Mouse (Mus musculus) forebrain, embryonic 16.5 days (tissue): ENCODE measurements at regions not wholly inside any gene's neighbourhood (a gene's known extent, or its start where the extent isn't known, plus 50 kb on each side); places are given as distances from the start of the nearest gene placed in this dataset.

Experiments
- ATAC-seq: fragments of 200-750 bp; cut with Nextera tagmentation; 2 replicates; pipeline ENCODE4 v1.8.0; 2017; ENCODE audit warnings: mild to moderate bottlenecking, moderate library complexity
- H3K27ac ChIP-seq: fragments of 300-500 bp; sonication (generic); 2 replicates; pipeline ENCODE4 v1.5.1; 2014; ENCODE audit warnings: low read length, control low read depth
- H3K27me3 ChIP-seq: fragments of 300-500 bp; sonication (generic); replicated peaks from 2 replicates; pipeline ENCODE4 v1.6.1; 2014; ENCODE audit warnings: low read length; ENCODE audit not compliant: control insufficient read depth, insufficient read depth
- H3K36me3 ChIP-seq: fragments of 300-500 bp; sonication (generic); 2 replicates; pipeline ENCODE4 v1.6.1; 2014; ENCODE audit not compliant: control insufficient read depth, insufficient read depth
- H3K4me1 ChIP-seq: fragments of 300-500 bp; sonication (generic); replicated peaks from 2 replicates; pipeline ENCODE4 v1.6.1; 2014; ENCODE audit warnings: low read length; ENCODE audit not compliant: control insufficient read depth, insufficient read depth
- H3K4me2 ChIP-seq: fragments of 300-500 bp; sonication (generic); 2 replicates; pipeline ENCODE4 v1.6.1; 2014; ENCODE audit warnings: mild to moderate bottlenecking, low read length, control low read depth
- H3K4me3 ChIP-seq: fragments of 300-500 bp; sonication (generic); replicated peaks from 2 replicates; pipeline ENCODE4 v1.5.1; 2014; ENCODE audit warnings: mild to moderate bottlenecking, low read length, control low read depth
- H3K9ac ChIP-seq: fragments of 300-500 bp; sonication (generic); replicated peaks from 2 replicates; pipeline ENCODE4 v1.6.1; 2014; ENCODE audit warnings: low read depth, low read length, control low read depth
- H3K9me3 ChIP-seq: fragments of 300-500 bp; sonication (generic); 2 replicates; pipeline ENCODE4 v1.6.1; 2016; ENCODE audit warnings: low read length; ENCODE audit not compliant: control insufficient read depth
- WGBS: fragments of 180-500 bp; shearing (Covaris S2); extraction: QIAGEN DNeasy Blood & Tissue Kit; methylation state at CpG from one replicate; pipeline ENCODE4 v1.1.7; 2014; 5-methylcytosine and 5-hydroxymethylcytosine counted together

DNA sequence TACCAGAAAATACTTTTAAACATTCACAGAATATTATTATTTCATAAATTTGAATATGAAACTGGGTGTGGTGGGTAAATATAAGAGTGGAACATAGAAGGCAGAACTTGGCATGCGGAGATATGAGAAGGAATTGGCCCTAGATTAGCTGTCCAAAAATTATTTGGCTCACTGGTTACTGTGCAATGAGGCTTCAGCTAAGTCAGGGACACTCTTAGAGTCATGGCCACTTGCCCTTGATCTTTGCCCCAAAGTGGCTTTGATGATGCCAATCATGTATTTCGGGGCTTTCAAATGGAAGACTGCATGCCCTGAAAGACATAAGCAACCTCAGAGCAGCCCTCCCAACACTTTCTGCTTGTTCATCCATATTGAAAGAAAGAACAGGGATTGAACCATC is 76.9 kb downstream of the Pxdc1 start:
- Histone ChIP-seq H3K4me3 (no peak overlapping the region), H3K36me3 (no peaks in the 10 kb centered on the region), H3K4me1 (peaks cover 7% of the 10 kb centered on the region), H3K4me2 (no peak overlapping the region), H3K27ac (peak overlapping the region; percentile 78), H3K27me3 (no peaks in the 10 kb centered on the region), H3K9me3 (no peaks in the 10 kb centered on the region), H3K9ac (no peak overlapping the region)
- no peak for ATAC-seq
- WGBS: 89% methylated on average over 2 of the region's 2 CpGs

DNA sequence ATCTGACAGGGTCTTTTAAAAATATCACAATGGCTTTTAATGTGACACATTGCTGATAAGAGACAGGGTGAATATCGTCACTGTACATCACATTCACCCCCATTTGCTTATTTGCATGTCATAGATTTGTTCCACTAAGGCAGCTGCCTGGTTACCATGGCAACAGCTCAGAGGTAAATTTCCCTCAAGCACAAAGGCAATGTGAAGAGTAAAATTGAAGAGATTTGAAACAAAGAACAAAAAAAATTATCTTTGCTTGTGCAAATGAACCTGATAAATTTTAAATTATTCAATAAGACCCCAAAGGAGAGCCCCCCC is 77.3 kb downstream of the Pxdc1 start:
- Histone ChIP-seq H3K36me3 (no peaks in the 10 kb centered on the region), H3K4me3 (no peak overlapping the region), H3K4me1 (peaks cover 7% of the 10 kb centered on the region), H3K27ac (peak overlapping the region; percentile 84), H3K9me3 (no peaks in the 10 kb centered on the region), H3K27me3 (no peaks in the 10 kb centered on the region), H3K4me2 (no peak overlapping the region), H3K9ac (no peak overlapping the region)
- 5% methylated on average over 1 of the region's 1 CpGs for WGBS
- ATAC-seq: peak; percentile 95

DNA sequence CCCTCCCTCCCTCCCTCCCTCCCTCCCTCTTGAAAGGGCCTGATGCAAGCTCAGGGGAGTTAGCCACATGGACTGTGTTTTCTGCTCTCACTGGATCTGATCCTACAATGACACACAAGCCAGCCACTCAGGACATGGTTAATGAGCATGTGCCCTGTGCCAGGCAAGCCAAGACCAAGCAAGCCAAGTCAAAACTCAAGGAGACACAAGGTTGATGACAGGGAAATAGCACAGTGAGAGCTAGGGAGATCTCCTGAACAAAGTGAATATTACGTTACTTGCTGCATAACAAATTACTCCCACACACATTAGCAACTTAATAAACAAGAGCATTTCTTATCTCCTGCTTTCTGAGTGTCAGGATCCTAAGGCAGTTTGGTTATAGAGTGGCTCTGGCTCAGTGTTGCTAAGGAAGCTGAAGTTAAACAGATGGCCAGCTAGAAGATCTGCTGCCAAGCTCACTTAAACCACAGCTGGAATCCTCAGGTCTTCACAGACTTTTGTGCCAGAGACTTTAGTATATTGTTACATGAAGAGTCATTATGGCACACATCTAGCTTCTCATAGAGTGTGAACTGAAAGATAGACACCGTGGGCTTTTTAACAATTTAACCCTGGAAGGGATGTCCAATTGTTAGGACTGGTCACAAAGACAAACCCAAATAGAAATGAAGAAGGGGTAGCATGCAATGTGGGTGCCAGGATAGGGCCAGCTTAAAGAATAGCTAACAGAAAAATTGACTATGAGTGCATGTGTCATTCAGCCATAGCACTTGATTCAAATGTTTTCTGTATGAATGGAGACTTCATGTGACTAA is 77.9 kb downstream of the Pxdc1 start:
- Histone ChIP-seq H3K4me2 (no peak overlapping the region), H3K9me3 (no peaks in the 10 kb centered on the region), H3K36me3 (no peaks in the 10 kb centered on the region), H3K4me1 (peaks cover 7% of the 10 kb centered on the region), H3K27me3 (no peaks in the 10 kb centered on the region), H3K27ac (peak overlapping the region; percentile 84), H3K4me3 (no peak overlapping the region), H3K9ac (no peak overlapping the region)
- 46% methylated on average over 2 of the region's 2 CpGs for WGBS
- ATAC-seq: peak; percentile 60

DNA sequence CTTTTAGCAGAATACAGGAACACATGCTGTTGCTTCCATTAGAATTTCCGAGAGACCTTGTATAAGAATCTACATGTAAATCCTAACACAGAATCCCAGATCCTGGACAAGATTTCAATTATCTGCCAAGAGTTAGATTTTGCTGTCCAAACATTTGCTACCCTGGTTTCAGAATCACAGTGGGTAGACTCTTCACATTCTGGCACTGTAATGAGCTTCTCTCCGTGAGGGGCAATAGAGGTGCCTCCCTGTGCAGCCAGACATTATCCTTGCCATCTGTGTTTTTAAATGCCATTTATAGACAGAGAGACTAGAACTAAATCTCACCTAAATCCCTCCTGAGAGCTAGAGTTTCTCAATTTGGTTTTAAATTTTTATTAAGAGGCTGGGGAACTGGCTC is 84.0 kb downstream of the Pxdc1 start:
- Histone ChIP-seq H3K4me3 (no peak overlapping the region), H3K9ac (no peak overlapping the region), H3K27me3 (no peaks in the 10 kb centered on the region), H3K4me1 (no peaks in the 10 kb centered on the region), H3K27ac (no peak overlapping the region), H3K9me3 (no peaks in the 10 kb centered on the region), H3K36me3 (no peaks in the 10 kb centered on the region), H3K4me2 (no peak overlapping the region)
- ATAC-seq: no peak
- 52% methylated on average over 2 of the region's 2 CpGs for WGBS

DNA sequence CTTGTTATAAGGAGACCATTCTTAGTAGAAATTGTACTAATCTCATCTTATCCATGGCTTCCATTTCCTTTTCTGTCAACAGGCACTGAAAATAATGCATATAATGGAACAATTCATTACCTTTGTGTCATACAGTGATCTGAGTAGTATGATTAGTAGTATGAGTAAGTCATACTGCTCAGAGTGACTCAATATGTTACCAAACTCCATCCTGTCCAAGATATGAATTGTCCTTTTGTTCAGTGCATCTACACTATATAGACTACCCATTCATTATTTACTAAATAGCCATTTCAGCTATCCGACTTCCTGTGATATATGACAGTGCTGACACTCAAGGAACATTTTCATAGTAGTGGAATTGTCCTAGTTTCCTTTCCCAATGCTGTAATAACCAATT is 86.6 kb downstream of the Pxdc1 start:
- H3K9ac ChIP-seq: no peak overlapping the region
- H3K9me3 ChIP-seq: no peaks in the 10 kb centered on the region
- H3K36me3 ChIP-seq: no peaks in the 10 kb centered on the region
- ATAC-seq: no peak
- no peak overlapping the region for H3K27ac ChIP-seq
- no peaks in the 10 kb centered on the region for H3K27me3 ChIP-seq
- no peak overlapping the region for H3K4me3 ChIP-seq
- H3K4me1 ChIP-seq: no peaks in the 10 kb centered on the region
- 81% methylated on average over 1 of the region's 1 CpGs for WGBS
- no peak overlapping the region for H3K4me2 ChIP-seq

DNA sequence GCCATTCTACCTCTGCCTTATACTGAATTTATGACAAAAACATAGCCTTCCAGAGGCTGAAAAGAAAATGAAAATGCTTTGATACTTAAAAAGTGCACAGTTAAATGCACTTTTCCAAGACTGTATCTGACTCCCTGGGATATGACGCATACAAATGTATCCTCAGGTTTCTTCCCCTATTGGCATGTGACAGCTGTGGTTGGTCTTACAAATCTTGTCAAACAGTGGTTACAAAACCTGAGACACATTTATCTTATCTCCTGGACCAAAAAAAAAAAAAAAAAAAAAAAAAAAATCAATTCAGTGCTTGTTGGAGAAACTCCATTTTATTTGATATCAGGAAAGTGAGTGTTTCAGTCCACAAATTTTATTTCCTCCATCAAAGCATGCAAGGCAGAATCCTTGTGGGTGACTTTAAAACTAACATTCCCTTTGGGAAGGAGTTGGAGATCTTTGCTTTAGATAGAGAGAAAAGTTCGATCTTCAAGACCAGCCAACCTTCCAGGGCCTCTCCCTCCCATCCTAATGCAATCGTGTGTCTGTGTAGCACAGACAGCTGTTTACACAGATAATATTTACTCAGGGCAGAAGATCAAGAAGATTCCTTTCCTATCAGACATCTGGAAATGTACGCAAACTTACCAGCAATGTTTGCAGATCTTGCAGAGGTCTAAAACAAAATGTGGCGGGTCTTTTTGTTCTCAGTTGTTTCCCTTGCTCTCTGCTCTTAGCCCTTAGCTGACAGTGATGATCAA is 103.0 kb downstream of the Pxdc1 start:
- no peaks in the 10 kb centered on the region for H3K27me3 ChIP-seq
- WGBS: 85% methylated on average over 5 of the region's 5 CpGs
- no peak overlapping the region for H3K27ac ChIP-seq
- no peaks in the 10 kb centered on the region for H3K36me3 ChIP-seq
- ATAC-seq: no peak
- H3K4me1 ChIP-seq: no peaks in the 10 kb centered on the region
- H3K9ac ChIP-seq: no peak overlapping the region
- no peaks in the 10 kb centered on the region for H3K9me3 ChIP-seq
- H3K4me2 ChIP-seq: no peak overlapping the region
- no peak overlapping the region for H3K4me3 ChIP-seq

DNA sequence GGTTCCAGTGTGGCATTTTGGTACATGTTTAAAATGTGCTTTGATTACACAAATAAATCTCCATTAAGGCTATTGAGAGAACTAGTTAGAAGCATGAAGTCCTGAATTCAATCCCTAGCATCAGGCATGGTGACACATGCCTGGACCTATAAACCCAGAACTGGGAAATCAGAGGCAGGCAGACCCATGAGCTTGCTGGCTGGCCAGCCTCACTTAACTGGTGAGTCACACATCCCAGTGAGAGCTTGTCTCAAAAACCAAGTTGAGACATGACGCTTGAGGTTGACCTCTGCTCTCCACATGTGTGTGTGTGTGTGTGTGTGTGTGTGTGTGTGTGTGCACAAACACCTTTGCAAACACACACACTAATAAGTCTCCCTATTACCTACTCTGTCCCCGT is 112.6 kb downstream of the Pxdc1 start:
- H3K36me3 ChIP-seq: no peaks in the 10 kb centered on the region
- H3K4me3 ChIP-seq: no peak overlapping the region
- no peak overlapping the region for H3K27ac ChIP-seq
- no peak overlapping the region for H3K4me2 ChIP-seq
- no peak for ATAC-seq
- WGBS: 94% methylated on average over 2 of the region's 2 CpGs
- H3K9me3 ChIP-seq: no peaks in the 10 kb centered on the region
- no peaks in the 10 kb centered on the region for H3K4me1 ChIP-seq
- no peak overlapping the region for H3K9ac ChIP-seq
- no peaks in the 10 kb centered on the region for H3K27me3 ChIP-seq

DNA sequence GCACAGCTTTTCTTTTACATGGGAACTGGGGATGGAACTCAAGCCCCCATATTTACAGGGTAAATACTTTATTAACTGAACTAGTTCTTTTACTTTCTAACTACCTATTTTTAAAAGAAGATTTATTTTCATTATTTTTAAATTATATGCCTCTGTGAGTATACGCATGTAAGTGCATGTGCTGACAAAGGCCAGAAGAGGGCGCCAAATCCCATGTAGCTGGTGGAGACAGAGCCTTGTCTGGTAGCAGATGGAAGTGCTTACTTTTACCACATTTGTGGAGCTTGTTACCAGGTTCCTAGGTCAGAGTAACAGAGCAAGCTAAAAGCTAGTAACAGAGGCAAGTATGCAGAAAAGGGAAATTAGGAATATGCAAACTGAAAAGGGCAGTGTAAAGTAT is 119.4 kb downstream of the Pxdc1 start:
- Histone ChIP-seq H3K36me3 (no peaks in the 10 kb centered on the region), H3K27ac (no peak overlapping the region), H3K4me3 (no peak overlapping the region), H3K9ac (no peak overlapping the region), H3K27me3 (no peaks in the 10 kb centered on the region), H3K4me1 (no peaks in the 10 kb centered on the region), H3K9me3 (no peaks in the 10 kb centered on the region), H3K4me2 (no peak overlapping the region)
- 74% methylated on average over 2 of the region's 2 CpGs for WGBS
- ATAC-seq: no peak

DNA sequence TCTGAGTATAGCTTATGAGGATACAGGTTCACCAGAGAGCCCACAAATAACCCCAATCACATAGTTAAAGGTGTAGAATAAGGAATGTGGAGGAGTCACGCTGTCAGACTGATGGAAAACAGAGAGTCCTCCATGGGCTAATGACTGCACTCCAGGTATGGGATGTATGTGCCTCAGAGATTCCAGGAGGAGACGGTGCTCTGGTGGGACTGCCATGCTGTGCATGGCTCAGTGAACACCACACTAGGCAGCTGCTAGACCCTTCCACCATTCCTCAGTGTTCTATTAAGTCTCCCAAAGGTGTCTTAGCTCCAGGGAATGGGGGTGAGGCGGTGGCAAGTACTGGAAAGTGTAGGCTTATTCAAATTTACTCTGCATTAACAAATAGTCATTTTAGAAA is 142.0 kb downstream of the Pxdc1 start:
- no peak for ATAC-seq
- no peaks in the 10 kb centered on the region for H3K27me3 ChIP-seq
- WGBS: 86% methylated on average over 3 of the region's 3 CpGs
- H3K4me2 ChIP-seq: no peak overlapping the region
- H3K9ac ChIP-seq: no peak overlapping the region
- H3K4me1 ChIP-seq: no peaks in the 10 kb centered on the region
- no peak overlapping the region for H3K27ac ChIP-seq
- H3K36me3 ChIP-seq: no peaks in the 10 kb centered on the region
- H3K9me3 ChIP-seq: no peaks in the 10 kb centered on the region
- no peak overlapping the region for H3K4me3 ChIP-seq
